ENCODE assay signal across 17 mouse cellular contexts in the genomic region with DNA sequence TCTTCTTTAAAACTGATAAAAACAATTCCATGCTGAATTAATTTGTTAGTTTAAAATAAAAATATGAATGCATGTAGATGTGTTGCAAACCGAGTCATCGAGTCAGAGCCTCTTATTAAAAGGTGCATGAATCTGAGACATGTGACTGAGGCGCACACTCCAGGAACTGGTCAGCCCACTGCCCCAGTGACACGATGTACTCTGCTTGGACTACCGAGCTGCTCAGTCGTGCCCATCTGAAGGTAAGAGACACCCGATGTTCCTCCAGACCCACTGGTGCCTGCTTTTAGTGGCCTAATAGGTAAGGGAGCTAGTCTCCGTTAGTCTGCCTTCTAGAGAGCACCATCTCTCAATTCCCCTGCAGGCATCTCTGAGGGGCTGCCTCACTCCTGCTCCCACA.
A peak's percentile ranks its signal among the peaks of the same experiment; 100 is the strongest.
DNase-seq lines count a peak whose midpoint lies in the region; ATAC-seq lines count a peak whose summit lies in the region.
"Had no signal": no experiment of that assay in that cellular context is flagged by ENCODE, and none has a peak within 500 bp of the region (broad histone marks: within the 10 kb centered on the region; RNA-seq: fewer than 3 reads in every experiment).

No protein-coding gene starts in this region.

- no peak overlapping the region for H3K27ac ChIP-seq in midbrain, embryonic 11.5 days (ENCODE audit: low read depth, low read length)
- no peak overlapping the region for H3K27ac ChIP-seq in midbrain, embryonic 10.5 days (replicated peaks)

- no peaks in the 10 kb centered on the region; the same call in 1 of the 2 replicates for H3K4me1 ChIP-seq in midbrain, embryonic 11.5 days (ENCODE audit: control insufficient read depth, insufficient read depth, low read length)
- peaks cover 19% of the 10 kb centered on the region for H3K4me1 ChIP-seq in midbrain, embryonic 10.5 days

- H3K27me3 ChIP-seq in midbrain, embryonic 11.5 days (ENCODE audit: control insufficient read depth, insufficient read depth, low read length), result no peaks in the 10 kb centered on the region
- no peaks in the 10 kb centered on the region for H3K27me3 ChIP-seq in midbrain, embryonic 10.5 days (ENCODE audit: low read depth, poor library complexity, severe bottlenecking)
- H3K27me3 ChIP-seq: CH12.LX, Patski had no signal

- H3K4me3 ChIP-seq in midbrain, embryonic 11.5 days (ENCODE audit: low read depth, low read length), result no peak overlapping the region
- no peak overlapping the region for H3K4me3 ChIP-seq in midbrain, embryonic 10.5 days

- H3K9ac ChIP-seq in midbrain, embryonic 11.5 days (ENCODE audit: low read length), result no peak overlapping the region

- no peak overlapping the region for H3K4me2 ChIP-seq in midbrain, embryonic 11.5 days

- no peak for ATAC-seq in midbrain, embryonic 11.5 days (ENCODE audit: low FRiP score)
- ATAC-seq: activated CD4-positive, CD25-positive, alpha-beta regulatory T cell, adult 4 months; CD4-positive, CD25-positive, alpha-beta regulatory T cell, adult 4 months; Patski had no signal

- DNase-seq in heart, adult 11 months, result peak; percentile 79
- DNase-seq in heart, adult 8-10 months (ENCODE audit: low spot score), result no peak
- DNase-seq in midbrain, embryonic 11.5 days (ENCODE audit: low spot score, missing footprints), result peak; percentile 53
- DNase-seq in midbrain, embryonic 10.5 days (ENCODE audit: low spot score), result no peak
- DNase-seq: adrenal gland, adult 2 months; adrenal gland, adult 8-10 months; adrenal gland, postnatal 10 days; adrenal gland, postnatal 14 days; adrenal gland, postnatal 25 days; B cell, adult 2 months; cerebellum, adult 11 months; cerebellum, adult 11-12 months; cerebellum, adult 18-20 months had no signal

- H3K36me3 ChIP-seq in midbrain, embryonic 11.5 days (ENCODE audit: control insufficient read depth, insufficient read depth, low read length), result no peaks in the 10 kb centered on the region
- no peaks in the 10 kb centered on the region for H3K36me3 ChIP-seq in midbrain, embryonic 10.5 days

- no peaks in the 10 kb centered on the region for H3K9me3 ChIP-seq in midbrain, embryonic 11.5 days (ENCODE audit: control insufficient read depth, low read length)
- H3K9me3 ChIP-seq in midbrain, embryonic 10.5 days (replicated peaks), result no peaks in the 10 kb centered on the region

- WGBS in midbrain, embryonic 11.5 days, result 94% methylated on average over 8 of the region's 8 CpGs
- WGBS in midbrain, embryonic 10.5 days, result 96% methylated on average over 8 of the region's 8 CpGs

Comparison
In these comparisons a context has a peak if more than half of its experiments do, and no peak if none do; other contexts are left out.
1. DNase-seq: peak in heart, adult 11 months (single experiment) and midbrain, embryonic 11.5 days (single experiment); none in heart, adult 8-10 months (single experiment) and midbrain, embryonic 10.5 days (single experiment).